Mouse (Mus musculus): ENCODE measurements around the gene Smu1.

DNA sequence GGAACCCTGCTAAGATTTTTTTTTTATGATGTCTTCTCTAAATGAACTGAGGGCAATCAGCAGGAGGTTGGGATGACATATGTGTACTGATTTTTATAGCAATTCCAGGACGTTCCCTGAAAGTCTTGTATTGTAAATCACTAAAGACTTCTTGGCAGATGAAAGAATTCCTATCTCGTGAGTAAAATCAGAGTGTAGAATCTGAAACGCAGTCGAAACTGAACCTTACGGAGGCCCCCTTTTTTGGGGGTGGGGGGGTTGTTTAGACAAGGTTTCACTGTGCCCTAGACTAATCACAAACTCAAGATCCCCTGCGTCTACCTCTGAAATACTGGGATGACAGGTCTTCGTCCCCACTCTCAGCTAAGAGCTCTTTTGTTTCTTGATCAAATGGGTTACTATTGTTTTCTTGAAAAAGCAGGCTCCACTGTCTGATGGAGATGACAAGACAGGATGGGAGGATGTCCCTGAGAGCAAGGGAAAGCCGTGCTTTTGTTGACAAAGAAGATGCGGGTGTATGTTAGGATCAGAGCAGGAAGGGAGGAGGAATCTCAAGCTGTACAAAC is 53.9 kb downstream of the Smu1 start:
- no peak for TF ChIP-seq GATA1 (IDR thresholded peaks at IDR 0.05; ENCODE audit: low read length)
- no peak for TF ChIP-seq TAL1 (IDR thresholded peaks at IDR 0.05; ENCODE audit: low read length)
